Mouse (Mus musculus) lung, adult 2 months (tissue): ENCODE measurements around the gene Klhl5. TPM values are rescaled to one million over a fixed set of nuclear protein-coding genes. Genes with fewer than 3 reads are reported as not detected.

Experiments used
- DNase-seq: peaks from one replicate; pipeline ENCODE4 v3.0.0; 2022
- H3K4me1 ChIP-seq: fragments of 200-500 bp; 2 replicates; pipeline ENCODE4 v1.6.1; 2011; ENCODE audit warnings: low read length; ENCODE audit not compliant: control insufficient read depth, insufficient read depth
- H3K4me3 ChIP-seq: fragments of 200-500 bp; replicated peaks from 2 replicates; pipeline ENCODE3; 2011; ENCODE audit warnings: low read depth, mild to moderate bottlenecking, control low read depth, low read length; ENCODE audit errors: extremely low read depth
- CTCF ChIP-seq: fragments of 200-500 bp; IDR thresholded peaks from 2 replicates; pipeline ENCODE4 v1.5.1; 2011; ENCODE audit warnings: mild to moderate bottlenecking, low read length, control low read depth; ENCODE audit not compliant: insufficient read depth
- POLR2A ChIP-seq: fragments of 200-500 bp; IDR thresholded peaks from 2 replicates; pipeline ENCODE4 v1.6.1; 2011; ENCODE audit warnings: low read depth, mild to moderate bottlenecking, control low read depth, low read length, borderline replicate concordance; ENCODE audit errors: extremely low read depth
- WGBS: fragments of 180-500 bp; shearing (Covaris S2); methylation state at CpG from one replicate; pipeline ENCODE4 v1.1.7; 2018; 5-methylcytosine and 5-hydroxymethylcytosine counted together
- polyA plus RNA-seq: library from polyadenylated mRNA; depleted of rRNA; stranded (reverse); fragments of >200 nt; gene quantifications from 2 replicates; pipeline ENCODE4 v1.2.3, GENCODE M21; 2012

The Klhl5 gene
- polyA plus RNA-seq, 1 experiment: 122 TPM

DNA sequence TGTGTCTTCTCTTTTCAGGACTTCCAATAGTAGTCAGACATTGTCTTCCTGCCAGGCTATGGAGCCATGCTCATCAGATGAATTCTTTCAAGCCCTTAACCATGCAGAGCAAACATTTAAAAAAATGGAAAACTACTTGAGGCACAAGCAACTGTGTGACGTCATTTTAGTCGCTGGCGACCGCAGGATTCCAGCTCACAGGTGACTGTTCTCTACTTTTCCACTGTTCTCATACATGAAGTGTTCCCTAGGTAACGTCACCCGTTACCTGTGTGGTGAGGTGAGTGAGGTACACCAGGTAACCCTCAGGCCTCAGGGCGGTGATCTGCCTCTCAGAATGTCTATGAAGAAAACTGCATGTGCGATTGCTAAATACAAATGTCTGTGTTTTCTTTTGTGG lies 33.9 kb downstream of the Klhl5 start:
- H3K4me3 ChIP-seq: no peak overlapping the region
- TF ChIP-seq CTCF (no peak), POLR2A (no peak)
- peaks cover 6% of the 10 kb centered on the region; the same call in 1 of the 2 replicates for H3K4me1 ChIP-seq
- DNase-seq: no peak
- 62% methylated on average over 8 of the region's 8 CpGs for WGBS

DNA sequence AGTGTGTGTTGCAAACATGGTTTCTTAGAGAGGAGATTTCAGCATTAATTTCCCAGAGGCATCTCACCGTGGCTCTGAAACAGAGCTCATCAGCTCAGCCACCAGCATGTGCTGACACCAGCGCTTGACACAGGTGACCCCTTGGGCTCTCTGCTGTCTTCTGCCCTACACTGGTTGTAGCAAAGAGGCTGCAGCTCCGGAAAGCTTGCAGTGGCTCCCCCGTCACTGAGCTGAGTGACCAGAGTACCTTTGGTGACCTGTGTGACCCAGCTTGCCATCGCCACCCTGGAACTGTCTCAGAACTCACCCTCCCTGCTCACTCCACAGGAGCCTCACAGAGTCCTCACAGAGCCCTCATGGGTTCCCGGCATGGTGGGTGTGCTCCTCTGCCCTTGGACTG lies 34.9 kb downstream of the Klhl5 start:
- DNase-seq: no peak
- WGBS: 71% methylated on average over 6 of the region's 6 CpGs
- H3K4me3 ChIP-seq: no peak overlapping the region
- TF ChIP-seq POLR2A (no peak), CTCF (no peak)
- peaks cover 6% of the 10 kb centered on the region; the same call in 1 of the 2 replicates for H3K4me1 ChIP-seq

DNA sequence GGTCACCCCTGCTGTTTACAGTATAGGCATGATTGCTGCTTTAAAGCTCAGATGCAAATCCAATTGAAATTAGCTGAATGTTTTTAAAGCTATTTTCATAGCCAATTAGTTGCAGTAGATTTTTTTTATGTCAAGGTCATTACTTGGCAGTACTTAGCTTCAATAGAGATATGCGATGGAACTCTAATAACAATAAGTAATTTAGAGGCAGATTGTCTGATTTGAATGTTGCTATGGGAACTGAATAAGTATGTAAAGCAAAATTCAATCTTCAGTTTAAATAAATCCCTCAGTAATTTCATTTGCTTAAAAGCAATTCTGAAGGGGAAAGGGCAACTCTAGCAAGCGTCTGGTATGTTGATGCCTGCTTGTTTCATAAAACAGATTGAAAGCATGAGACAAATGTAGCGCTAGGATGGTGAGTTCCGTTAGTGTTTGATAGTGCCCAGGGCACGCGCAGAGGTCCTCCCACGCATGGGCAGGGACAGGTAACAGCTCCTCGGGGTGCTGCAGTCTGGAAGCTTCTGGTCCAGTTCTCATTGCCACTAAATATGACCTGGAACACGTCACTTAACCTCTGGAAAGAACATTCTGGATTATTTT lies 38.3 kb downstream of the Klhl5 start:
- H3K4me3 ChIP-seq: no peak overlapping the region
- DNase-seq: no peak
- no peak for TF ChIP-seq CTCF
- TF ChIP-seq POLR2A: no peak
- 89% methylated on average over 9 of the region's 9 CpGs for WGBS
- H3K4me1 ChIP-seq: peaks cover 11% of the 10 kb centered on the region; the same call in 1 of the 2 replicates

GRCm38 (mm10) chr5:65146749-65147148 lies 39.4 kb downstream of the Klhl5 start:
- 87% methylated on average over 6 of the region's 6 CpGs for WGBS
- TF ChIP-seq CTCF (no peak), POLR2A (no peak)
- H3K4me1 ChIP-seq: peaks cover 7% of the 10 kb centered on the region; the same call in 1 of the 2 replicates
- H3K4me3 ChIP-seq: no peak overlapping the region
- DNase-seq: no peak

GRCm38 (mm10) chr5:65149706-65150105 lies 42.4 kb downstream of the Klhl5 start:
- 94% methylated on average over 6 of the region's 6 CpGs for WGBS
- Histone ChIP-seq H3K4me1 (peaks cover 8% of the 10 kb centered on the region), H3K4me3 (no peak overlapping the region)
- no peak for DNase-seq
- TF ChIP-seq POLR2A (no peak), CTCF (no peak)

DNA sequence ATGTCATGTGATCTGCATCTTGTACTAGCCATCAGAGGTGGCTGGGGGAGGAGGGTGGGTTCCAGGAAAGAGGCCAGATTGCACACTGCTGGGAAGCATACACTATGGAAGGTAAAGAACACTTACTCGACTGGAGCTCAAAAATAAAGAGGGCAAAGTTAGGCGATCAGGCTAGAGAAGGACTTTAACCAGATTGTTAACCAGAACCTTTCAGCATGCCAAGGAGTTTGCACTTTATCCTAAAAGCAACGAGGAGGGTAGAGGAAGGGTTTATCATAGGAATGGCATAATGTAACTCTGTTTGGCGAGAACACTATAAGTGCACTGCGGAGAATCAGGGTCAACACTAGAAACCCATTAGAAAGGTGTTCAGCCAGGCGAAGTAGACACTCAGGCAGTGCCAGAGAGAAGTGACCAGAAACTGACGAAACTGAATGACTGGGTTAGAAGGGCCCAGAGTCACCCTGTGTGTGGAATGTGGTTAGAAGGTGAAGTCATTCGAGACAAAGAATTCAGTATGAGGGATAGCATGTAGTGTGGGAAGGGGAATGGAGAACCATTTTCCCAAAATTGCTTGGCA lies 43.1 kb downstream of the Klhl5 start:
- Histone ChIP-seq H3K4me1 (peaks cover 8% of the 10 kb centered on the region), H3K4me3 (no peak overlapping the region)
- 70% methylated on average over 8 of the region's 8 CpGs for WGBS
- no peak for DNase-seq
- no peak for TF ChIP-seq CTCF
- no peak for TF ChIP-seq POLR2A

GRCm38 (mm10) chr5:65151276-65151675 lies 43.9 kb downstream of the Klhl5 start:
- TF ChIP-seq CTCF: no peak
- Histone ChIP-seq H3K4me1 (peaks cover 8% of the 10 kb centered on the region), H3K4me3 (no peak overlapping the region)
- no peak for DNase-seq
- WGBS: 83% methylated on average over 3 of the region's 3 CpGs

DNA sequence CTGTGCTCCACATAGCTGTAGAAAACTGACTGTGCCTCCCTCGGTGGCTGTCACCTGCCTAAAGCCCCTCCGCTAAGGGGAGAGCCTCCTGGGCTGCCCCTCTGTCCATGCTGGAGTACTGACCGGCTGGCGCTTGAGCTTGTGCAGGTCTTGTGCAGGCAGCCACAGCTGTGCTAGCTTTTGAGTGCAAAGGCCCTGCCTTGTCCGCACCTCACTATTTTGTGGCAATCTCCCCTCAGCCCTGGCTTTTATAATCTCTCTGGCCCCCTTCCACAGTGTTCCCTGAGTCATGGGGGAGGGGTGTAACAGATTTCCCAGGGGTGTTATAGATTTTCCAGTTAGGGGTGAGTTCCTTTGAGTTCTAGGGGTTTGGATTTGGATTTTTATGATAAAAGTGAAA lies 44.4 kb downstream of the Klhl5 start:
- WGBS: 88% methylated on average over 5 of the region's 5 CpGs
- peaks cover 9% of the 10 kb centered on the region for H3K4me1 ChIP-seq
- no peak for DNase-seq
- H3K4me3 ChIP-seq: no peak overlapping the region
- TF ChIP-seq POLR2A (no peak), CTCF (no peak)

- H3K4me1 ChIP-seq: peaks cover 16% of the 10 kb centered on the region
- no peak overlapping the region for H3K4me3 ChIP-seq
- 56% methylated on average over 6 of the region's 6 CpGs for WGBS
- DNase-seq: no peak
- no peak for TF ChIP-seq POLR2A
- no peak for TF ChIP-seq CTCF
Measured at GRCm38 (mm10) chr5:65154287-65154686, 46.9 kb downstream of the Klhl5 start.

GRCm38 (mm10) chr5:65156853-65157252 lies 49.5 kb downstream of the Klhl5 start:
- DNase-seq: no peak
- WGBS: 67% methylated on average over 2 of the region's 2 CpGs
- H3K4me1 ChIP-seq: peaks cover 15% of the 10 kb centered on the region
- no peak overlapping the region for H3K4me3 ChIP-seq
- TF ChIP-seq CTCF: peak; percentile 81
- no peak for TF ChIP-seq POLR2A
